Mouse (Mus musculus) embryo, embryonic 10.5 days (tissue): Measurements from ENCODE around the gene Gm8882.
"Not testable (repeated sequence)": the region's sequence is repeated elsewhere in the genome, so short reads cannot be mapped to it uniquely, and the experiment has no call there.

ENCODE experiments used
- DNase-seq: peaks from one replicate; pipeline ENCODE4 v3.0.0-alpha.2; 2015; ENCODE audit warnings: low spot score

Gene Gm8882

DNA sequence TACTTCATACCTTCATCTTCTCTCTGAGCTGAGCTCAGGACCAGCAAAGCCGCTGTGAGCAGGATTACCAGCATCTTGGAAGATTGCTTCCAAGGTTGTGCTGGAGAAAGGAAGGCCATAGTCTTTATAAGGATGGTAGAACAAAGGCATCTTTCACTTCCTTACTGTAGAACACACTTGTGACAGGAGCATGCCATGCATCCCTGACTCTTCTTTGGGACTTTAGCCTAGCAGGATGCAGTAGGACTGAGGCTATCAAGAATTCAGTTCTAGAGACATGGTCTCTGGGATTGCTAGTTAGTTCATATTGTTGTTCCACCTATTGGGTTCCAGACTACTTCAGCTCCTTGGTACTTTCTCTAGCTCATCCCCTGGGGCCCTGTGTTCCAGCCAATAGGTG, at the start of gene Gm8882:
Gene Gm8882, minus strand, starts transcription at position 101 of the 400 bp plus-strand sequence.
- not testable (repeated sequence) for DNase-seq

DNA sequence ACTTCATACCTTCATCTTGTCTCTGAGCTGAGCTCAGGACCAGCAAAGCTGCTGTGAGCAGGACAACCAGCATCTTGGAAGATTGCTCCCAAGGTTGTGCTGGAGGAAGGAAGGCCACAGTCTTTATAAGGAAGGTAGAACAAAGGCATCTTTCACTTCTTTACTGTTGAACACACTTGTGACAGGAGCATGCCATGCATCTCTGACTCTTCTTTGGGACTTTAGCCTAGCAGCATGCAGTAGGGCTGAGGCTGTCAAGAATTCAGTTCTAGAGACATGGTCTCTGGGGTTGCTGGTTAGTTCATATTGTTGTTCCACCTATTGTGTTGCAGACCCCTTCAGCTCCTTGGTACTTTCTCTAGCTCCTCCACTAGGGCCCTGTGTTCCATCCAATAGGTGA, 49.3 kb downstream of the Gm8882 start, which contains the start of gene Prpmp5:
Gene Prpmp5, minus strand, starts transcription at position 101 of the 400 bp plus-strand sequence.
- DNase-seq = not testable (repeated sequence)
